16 mouse cellular contexts compared by ENCODE assay signal in genomic region chr12:112575274-112575986, GRCm38 (mm10). TPM values are rescaled to one million over a fixed set of nuclear protein-coding genes. Genes with fewer than 3 reads are reported as not detected.
A peak's percentile ranks its signal among the peaks of the same experiment; 100 is the strongest.
DNase-seq lines count a peak whose midpoint lies in the region; ATAC-seq and TF ChIP-seq lines count a peak whose summit lies in the region.
"Had no signal": no experiment of that assay in that cellular context is flagged by ENCODE, and none has a peak within 500 bp of the region (broad histone marks: within the 10 kb centered on the region; RNA-seq: fewer than 3 reads in every experiment).

No protein-coding gene starts in this region.

- H3K4me3 ChIP-seq in kidney, embryonic 14.5 days (ENCODE audit: low read length) = no peak overlapping the region
- peak overlapping the region; percentile 3 for H3K4me3 ChIP-seq in megakaryocyte, embryonic 14.5 days (replicated peaks)
- H3K4me3 ChIP-seq in intestine, postnatal 0 days (ENCODE audit: low read depth, low read length) = no peak overlapping the region
- no peak overlapping the region for H3K4me3 ChIP-seq in gastrocnemius, adult 2 months
- H3K4me3 ChIP-seq: forebrain, embryonic 12.5 days; hindbrain, embryonic 12.5 days; liver, embryonic 13.5 days had no signal

- H3K27ac ChIP-seq in kidney, embryonic 14.5 days (ENCODE audit: low read depth, low read length) = peak overlapping the region; percentile 85
- H3K27ac ChIP-seq in intestine, postnatal 0 days (ENCODE audit: low read depth, low read length) = peak overlapping the region; percentile 7; the same call in 1 of the 2 replicates
- no peak overlapping the region; the same call in 1 of the 2 replicates for H3K27ac ChIP-seq in gastrocnemius, adult 2 months
- H3K27ac ChIP-seq: forebrain, embryonic 12.5 days; hindbrain, embryonic 12.5 days; liver, embryonic 13.5 days had no signal

- TF ChIP-seq CTCF in intestine, postnatal 0 days (IDR thresholded peaks at IDR 0.05; ENCODE audit: low read depth) = no peak
- no peak for TF ChIP-seq CTCF in gastrocnemius, adult 2 months (IDR thresholded peaks at IDR 0.05)

- intact Hi-C loops in gastrocnemius, adult 2 months (cut with DNase I) = no loop called here

- ATAC-seq in kidney, embryonic 14.5 days (ENCODE audit: low FRiP score, low TSS enrichment) = no peak
- no peak for ATAC-seq in megakaryocyte, adult 5-6 weeks (ENCODE audit: poor library complexity, severe bottlenecking)
- ATAC-seq in intestine, postnatal 0 days = peak; percentile 25; the same call in 1 of the 2 replicates
- ATAC-seq: inflammation-experienced regulatory T-cells, adult 6 months had no signal

- no peak overlapping the region for H3K4me2 ChIP-seq in kidney, embryonic 14.5 days (replicated peaks; ENCODE audit: low read depth, low read length)
- H3K4me2 ChIP-seq in intestine, postnatal 0 days (replicated peaks; ENCODE audit: low read depth) = peak overlapping the region; percentile 51; the same call in 1 of the 2 replicates
- H3K4me2 ChIP-seq: forebrain, embryonic 12.5 days; hindbrain, embryonic 12.5 days; liver, embryonic 13.5 days had no signal

- H3K4me1 ChIP-seq in kidney, embryonic 14.5 days (ENCODE audit: control insufficient read depth, insufficient read depth, low read length) = peaks cover 28% of the 10 kb centered on the region
- peaks cover 78% of the 10 kb centered on the region for H3K4me1 ChIP-seq in megakaryocyte, embryonic 14.5 days
- H3K4me1 ChIP-seq in intestine, postnatal 0 days (replicated peaks; ENCODE audit: control insufficient read depth, insufficient read depth, low read length) = peaks cover 9% of the 10 kb centered on the region

- H3K9me3 ChIP-seq in kidney, embryonic 14.5 days (ENCODE audit: control insufficient read depth, low read length) = no peaks in the 10 kb centered on the region
- H3K9me3 ChIP-seq in megakaryocyte, embryonic 14.5 days = peaks cover 5% of the 10 kb centered on the region; the same call in 1 of the 2 replicates
- no peaks in the 10 kb centered on the region for H3K9me3 ChIP-seq in intestine, postnatal 0 days (ENCODE audit: control insufficient read depth)
- H3K9me3 ChIP-seq: forebrain, embryonic 12.5 days; hindbrain, embryonic 12.5 days; liver, embryonic 13.5 days had no signal

- no peak for DNase-seq in kidney, postnatal 10 days
- no peak for DNase-seq in gastrocnemius, adult 2 months
- DNase-seq in cerebellum, adult 8-10 months = no peak
- DNase-seq: cerebellum, adult 9-10 months; gastrocnemius, postnatal 36 days; liver, embryonic 13.5 days; lung, postnatal 10 days; thymus, adult 18-20 months had no signal

- no peaks in the 10 kb centered on the region for H3K27me3 ChIP-seq in kidney, embryonic 14.5 days (ENCODE audit: control insufficient read depth, insufficient read depth, low read length)
- H3K27me3 ChIP-seq in megakaryocyte, embryonic 14.5 days (replicated peaks) = no peaks in the 10 kb centered on the region
- H3K27me3 ChIP-seq in intestine, postnatal 0 days (replicated peaks; ENCODE audit: control insufficient read depth, insufficient read depth, low read length) = no peaks in the 10 kb centered on the region
- H3K27me3 ChIP-seq: hindbrain, embryonic 12.5 days; liver, embryonic 13.5 days had no signal

- 0 out of 2 replicates have a peak overlapping the region, but pooled peaks have one; percentile 4 for H3K9ac ChIP-seq in kidney, embryonic 14.5 days (ENCODE audit: low read depth, low read length)
- H3K9ac ChIP-seq in intestine, postnatal 0 days (ENCODE audit: low read depth, low read length) = no peak overlapping the region
- H3K9ac ChIP-seq: forebrain, embryonic 12.5 days; hindbrain, embryonic 12.5 days; liver, embryonic 13.5 days had no signal

- 70% methylated on average over 8 of the region's 8 CpGs for WGBS in kidney, embryonic 14.5 days
- WGBS in intestine, postnatal 0 days = 43% methylated on average over 8 of the region's 8 CpGs

- no peaks in the 10 kb centered on the region for H3K36me3 ChIP-seq in kidney, embryonic 14.5 days (ENCODE audit: control insufficient read depth, insufficient read depth, low read length)
- no peaks in the 10 kb centered on the region for H3K36me3 ChIP-seq in megakaryocyte, embryonic 14.5 days (replicated peaks; ENCODE audit: low read length)
- no peaks in the 10 kb centered on the region for H3K36me3 ChIP-seq in intestine, postnatal 0 days (ENCODE audit: control insufficient read depth, insufficient read depth)
- H3K36me3 ChIP-seq: forebrain, embryonic 12.5 days; hindbrain, embryonic 12.5 days; liver, embryonic 13.5 days had no signal

RNA-seq across cellular contexts. Expression of gene Inf2, which starts 13.2 kb away (rescaled TPM):
- 4.7 and 5.8 TPM in 2 replicates for polyA plus RNA-seq in kidney, embryonic 14.5 days (2014; fragmentation: Nextera tagmentation; extraction: Ambion mirVana)
- 569 and 1,129 TPM in 2 replicates for polyA plus RNA-seq in megakaryocyte, embryonic 14.5 days (2012; ENCODE audit: insufficient read depth, low replicate concordance)
- total RNA-seq in megakaryocyte, adult 5-6 weeks (2015) = 28.0 and 34.3 TPM in 2 replicates
- 9.9 and 13.3 TPM in 2 replicates for total RNA-seq in megakaryocyte, adult 5-6 weeks (2017)
- 0.70 and 1.1 TPM in 2 replicates for polyA plus RNA-seq in intestine, postnatal 0 days (2015; fragmentation: Nextera tagmentation; extraction: Ambion mirVana)
- 10 to 100 TPM in 1 of 2 experiments, 1 to 10 TPM in 1; 8.2 to 13.0 TPM for total RNA-seq in gastrocnemius, adult 2 months (2021)

RNA-seq across cellular contexts. Expression of gene Adssl1, which starts 44.4 kb away (rescaled TPM):
- 8.0 and 9.3 TPM in 2 replicates for polyA plus RNA-seq in kidney, embryonic 14.5 days (2014; fragmentation: Nextera tagmentation; extraction: Ambion mirVana)
- polyA plus RNA-seq in megakaryocyte, embryonic 14.5 days (2012; ENCODE audit: insufficient read depth, low replicate concordance) = 10.1 and 38.2 TPM in 2 replicates
- total RNA-seq in megakaryocyte, adult 5-6 weeks (2015) = 73.5 and 82.1 TPM in 2 replicates
- 72.3 and 74.9 TPM in 2 replicates for total RNA-seq in megakaryocyte, adult 5-6 weeks (2017)
- polyA plus RNA-seq in intestine, postnatal 0 days (2015; fragmentation: Nextera tagmentation; extraction: Ambion mirVana) = 0.57 and 0.67 TPM in 2 replicates
- total RNA-seq in gastrocnemius, adult 2 months (2021) = 1,000 to 10,000 TPM; 1,028 to 1,061 TPM

RNA-seq across cellular contexts. Expression of gene Tmem179, which starts 58.9 kb away (rescaled TPM):
- polyA plus RNA-seq in kidney, embryonic 14.5 days (2014; fragmentation: Nextera tagmentation; extraction: Ambion mirVana) = 0.16 and 0.57 TPM in 2 replicates
- polyA plus RNA-seq in megakaryocyte, embryonic 14.5 days (2012; ENCODE audit: insufficient read depth, low replicate concordance) = not detected in 2 replicates
- total RNA-seq in megakaryocyte, adult 5-6 weeks (2015) = not detected in 2 replicates
- not detected in 2 replicates for total RNA-seq in megakaryocyte, adult 5-6 weeks (2017)
- polyA plus RNA-seq in intestine, postnatal 0 days (2015; fragmentation: Nextera tagmentation; extraction: Ambion mirVana) = 1.8 and 1.9 TPM in 2 replicates
- total RNA-seq in gastrocnemius, adult 2 months (2021) = not detected
- total RNA-seq: gastrocnemius, postnatal 36 days; megakaryocyte-erythroid progenitor cell, adult 5-6 weeks had no signal
- polyA plus RNA-seq: inflammation-experienced regulatory T-cells, adult 6 months had no signal

Comparison
In these comparisons a context has a peak if more than half of its experiments do, and no peak if none do; other contexts are left out.
1. RNA of gene Inf2, which starts 13.2 kb away (polyA plus RNA-seq): 569 to 1,129 TPM in megakaryocyte, embryonic 14.5 days; 4.7 to 5.8 TPM in kidney, embryonic 14.5 days and 0.70 to 1.1 TPM in intestine, postnatal 0 days; every median in the first group is over 10 times any median in the second.